Mouse (Mus musculus) lung, postnatal 0 days (tissue): ENCODE data around the gene Adprm. TPM values are rescaled to one million over a fixed set of nuclear protein-coding genes. Genes with fewer than 3 reads are reported as not detected.
"Not testable (repeated sequence)": the region's sequence is repeated elsewhere in the genome, so short reads cannot be mapped to it uniquely, and the experiment has no call there.

ENCODE experiments used
- ATAC-seq: fragments of 200-750 bp; cut with Nextera tagmentation; 2 replicates; pipeline ENCODE4 v1.8.0; 2017; ENCODE audit warnings: moderate library complexity
- DNase-seq: peaks from one replicate; pipeline ENCODE4 v3.0.0-alpha.2; 2016; ENCODE audit warnings: low spot score
- H3K27ac ChIP-seq: fragments of 300-500 bp; sonication (generic); 2 replicates; pipeline ENCODE4 v1.5.1; 2014; ENCODE audit warnings: antibody characterized with exemption, mild to moderate bottlenecking, low read length, mixed read lengths
- H3K27me3 ChIP-seq: fragments of 300-500 bp; sonication (generic); replicated peaks from 2 replicates; pipeline ENCODE4 v1.6.1; 2014; ENCODE audit warnings: low read length, mixed read lengths; ENCODE audit not compliant: insufficient read depth
- H3K36me3 ChIP-seq: fragments of 300-500 bp; sonication (generic); 2 replicates; pipeline ENCODE4 v1.6.1; 2014; ENCODE audit warnings: low read length, mixed read lengths; ENCODE audit not compliant: insufficient read depth
- H3K4me1 ChIP-seq: fragments of 300-500 bp; sonication (generic); 2 replicates; pipeline ENCODE4 v1.6.1; 2014; ENCODE audit warnings: antibody characterized with exemption, low read depth, low read length, mixed read lengths; ENCODE audit not compliant: insufficient read depth
- H3K4me2 ChIP-seq: fragments of 300-500 bp; sonication (generic); replicated peaks from 2 replicates; pipeline ENCODE4 v1.6.1; 2014; ENCODE audit warnings: low read depth, mild to moderate bottlenecking, low read length, moderate library complexity, mixed read lengths
- H3K4me3 ChIP-seq: fragments of 300-500 bp; sonication (generic); 2 replicates; pipeline ENCODE4 v1.5.1; 2014; ENCODE audit warnings: low read depth, low read length
- H3K9ac ChIP-seq: fragments of 300-500 bp; sonication (generic); replicated peaks from 2 replicates; pipeline ENCODE4 v1.6.1; 2014; ENCODE audit warnings: low read depth, mild to moderate bottlenecking
- H3K9me3 ChIP-seq: fragments of 300-500 bp; sonication (generic); 2 replicates; pipeline ENCODE4 v1.6.1; 2016; ENCODE audit warnings: low read length, mixed read lengths
- CTCF ChIP-seq: IDR thresholded peaks from 2 replicates; pipeline ENCODE4 v1.5.1; 2016; ENCODE audit warnings: antibody characterized with exemption, mild to moderate bottlenecking
- EP300 ChIP-seq: IDR thresholded peaks from 2 replicates; pipeline ENCODE4 v1.6.1; 2016; ENCODE audit warnings: antibody characterized with exemption, mild to moderate bottlenecking, control low read depth
- WGBS: fragments of 180-500 bp; shearing (Covaris S2); extraction: QIAGEN DNeasy Blood & Tissue Kit; methylation state at CpG from one replicate; pipeline ENCODE4 v1.1.7; 2014; 5-methylcytosine and 5-hydroxymethylcytosine counted together
- polyA plus RNA-seq: library from polyadenylated mRNA; unstranded; fragments of >200 nt; fragmentation: Nextera tagmentation; extraction: Ambion mirVana; gene quantifications from 2 replicates; pipeline ENCODE4 v1.2.1, GENCODE M21; 2015

The Adprm gene
- polyA plus RNA-seq, 1 experiment from 2014 or later = 29.3 TPM

DNA sequence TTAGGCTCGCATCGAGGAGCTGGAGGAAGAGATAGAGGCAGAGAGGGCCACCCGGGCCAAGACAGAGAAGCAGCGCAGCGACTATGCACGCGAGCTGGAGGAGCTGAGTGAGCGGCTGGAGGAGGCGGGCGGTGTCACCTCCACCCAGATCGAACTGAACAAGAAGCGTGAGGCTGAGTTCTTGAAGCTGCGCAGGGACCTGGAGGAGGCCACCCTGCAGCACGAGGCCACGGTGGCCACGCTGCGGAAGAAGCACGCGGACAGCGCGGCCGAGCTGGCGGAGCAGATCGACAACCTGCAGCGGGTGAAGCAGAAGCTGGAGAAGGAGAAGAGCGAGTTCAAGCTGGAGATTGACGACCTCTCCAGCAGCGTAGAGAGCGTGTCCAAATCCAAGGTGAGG is 42.1 kb upstream of the Adprm start:
- no peak for TF ChIP-seq CTCF
- TF ChIP-seq EP300 = no peak
- H3K4me1 ChIP-seq = no peaks in the 10 kb centered on the region
- no peak overlapping the region for H3K4me3 ChIP-seq
- WGBS = 59% methylated on average over 29 of the region's 29 CpGs
- H3K9ac ChIP-seq = no peak overlapping the region
- no peak overlapping the region for H3K27ac ChIP-seq
- H3K27me3 ChIP-seq = no peaks in the 10 kb centered on the region
- no peaks in the 10 kb centered on the region for H3K9me3 ChIP-seq
- ATAC-seq (no peak), DNase-seq (no peak)
- H3K4me2 ChIP-seq = no peak overlapping the region
- no peaks in the 10 kb centered on the region for H3K36me3 ChIP-seq

DNA sequence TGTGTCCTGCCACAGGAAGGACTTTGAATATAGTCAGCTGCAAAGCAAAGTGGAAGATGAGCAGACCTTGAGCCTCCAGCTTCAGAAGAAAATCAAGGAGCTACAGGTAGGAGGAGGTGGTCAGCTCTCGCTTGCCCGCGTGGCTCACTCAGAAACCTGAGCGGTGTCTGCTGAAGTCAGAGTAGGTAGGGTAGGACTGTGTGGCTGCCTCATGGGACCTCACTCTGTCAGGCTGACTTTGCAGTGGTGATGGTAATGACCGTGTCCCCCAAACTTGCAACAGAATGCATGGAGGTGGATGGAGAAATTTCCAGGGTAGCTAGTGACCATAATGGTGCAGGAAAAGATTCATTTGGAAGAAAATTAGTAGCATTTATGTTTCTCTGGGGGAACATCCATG is 41.3 kb upstream of the Adprm start:
- ATAC-seq = no peak
- H3K4me2 ChIP-seq = no peak overlapping the region
- WGBS = 93% methylated on average over 5 of the region's 5 CpGs
- no peaks in the 10 kb centered on the region for H3K9me3 ChIP-seq
- H3K36me3 ChIP-seq = no peaks in the 10 kb centered on the region
- H3K27me3 ChIP-seq = no peaks in the 10 kb centered on the region
- H3K4me1 ChIP-seq = no peaks in the 10 kb centered on the region
- H3K4me3 ChIP-seq = no peak overlapping the region
- no peak overlapping the region for H3K9ac ChIP-seq
- no peak overlapping the region for H3K27ac ChIP-seq
- TF ChIP-seq CTCF (no peak), EP300 (no peak)
- DNase-seq = no peak

DNA sequence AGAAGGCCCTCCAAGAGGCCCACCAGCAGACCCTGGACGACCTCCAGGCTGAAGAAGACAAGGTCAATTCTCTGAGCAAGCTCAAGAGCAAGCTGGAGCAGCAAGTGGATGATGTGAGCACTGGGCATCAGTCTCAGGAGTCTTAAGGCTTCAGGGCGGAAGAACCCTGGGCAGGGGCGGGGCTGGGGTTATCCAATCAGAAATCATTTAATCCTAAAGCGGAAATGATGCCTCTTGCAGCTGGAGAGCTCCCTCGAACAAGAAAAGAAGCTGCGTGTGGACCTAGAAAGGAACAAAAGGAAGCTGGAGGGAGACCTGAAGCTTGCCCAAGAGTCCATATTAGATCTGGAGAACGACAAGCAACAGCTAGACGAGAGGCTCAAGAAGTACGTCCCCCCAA is 40.8 kb upstream of the Adprm start:
- Histone ChIP-seq H3K9me3 (no peaks in the 10 kb centered on the region), H3K4me2 (no peak overlapping the region), H3K9ac (no peak overlapping the region), H3K27ac (no peak overlapping the region), H3K4me1 (no peaks in the 10 kb centered on the region), H3K36me3 (no peaks in the 10 kb centered on the region), H3K4me3 (no peak overlapping the region), H3K27me3 (no peaks in the 10 kb centered on the region)
- TF ChIP-seq EP300 (no peak), CTCF (no peak)
- no peak for DNase-seq
- no peak for ATAC-seq
- WGBS = 74% methylated on average over 9 of the region's 9 CpGs

DNA sequence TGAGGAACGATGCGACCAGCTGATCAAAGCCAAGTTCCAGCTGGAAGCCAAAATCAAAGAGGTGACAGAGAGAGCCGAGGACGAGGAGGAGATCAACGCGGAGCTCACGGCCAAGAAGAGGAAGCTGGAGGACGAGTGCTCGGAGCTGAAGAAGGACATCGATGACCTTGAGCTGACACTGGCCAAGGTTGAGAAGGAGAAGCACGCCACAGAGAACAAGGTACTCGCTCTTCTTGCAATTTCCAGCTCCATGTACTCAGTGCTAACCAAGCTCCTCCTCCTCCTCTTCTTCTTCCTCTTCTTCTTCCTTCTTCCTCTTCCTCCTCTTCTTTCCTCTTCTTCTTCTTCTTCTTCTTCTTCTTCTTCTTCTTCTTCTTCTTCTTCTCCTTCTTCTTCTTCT is 40.0 kb upstream of the Adprm start:
- not testable (repeated sequence) for ATAC-seq, H3K4me3 ChIP-seq, H3K9me3 ChIP-seq, H3K27me3 ChIP-seq, H3K4me2 ChIP-seq, H3K36me3 ChIP-seq, H3K27ac ChIP-seq, DNase-seq, H3K4me1 ChIP-seq, H3K9ac ChIP-seq
- WGBS = 77% methylated on average over 12 of the region's 12 CpGs

DNA sequence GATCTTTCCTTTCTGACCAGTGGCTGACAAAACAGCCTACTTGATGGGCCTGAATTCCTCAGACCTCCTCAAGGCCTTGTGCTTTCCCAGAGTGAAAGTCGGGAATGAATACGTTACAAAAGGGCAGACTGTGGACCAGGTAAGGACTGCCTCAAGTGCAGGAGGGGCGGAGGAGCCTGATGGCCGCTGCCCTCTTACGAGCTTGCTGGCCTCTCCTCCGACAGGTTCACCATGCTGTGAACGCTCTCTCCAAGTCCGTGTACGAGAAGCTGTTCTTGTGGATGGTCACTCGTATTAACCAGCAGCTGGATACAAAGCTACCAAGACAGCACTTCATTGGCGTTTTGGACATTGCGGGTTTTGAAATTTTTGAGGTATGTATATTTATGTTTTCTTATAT is 34.8 kb upstream of the Adprm start:
- no peak for TF ChIP-seq EP300
- Histone ChIP-seq H3K4me2 (no peak overlapping the region), H3K27ac (no peak overlapping the region), H3K4me3 (no peak overlapping the region), H3K4me1 (no peaks in the 10 kb centered on the region), H3K27me3 (0 out of 2 replicates have a peak, but pooled peaks cover 9% of the 10 kb centered on the region), H3K9me3 (no peaks in the 10 kb centered on the region), H3K9ac (no peak overlapping the region), H3K36me3 (no peaks in the 10 kb centered on the region)
- ATAC-seq (no peak), DNase-seq (no peak)
- WGBS = 66% methylated on average over 12 of the region's 12 CpGs

DNA sequence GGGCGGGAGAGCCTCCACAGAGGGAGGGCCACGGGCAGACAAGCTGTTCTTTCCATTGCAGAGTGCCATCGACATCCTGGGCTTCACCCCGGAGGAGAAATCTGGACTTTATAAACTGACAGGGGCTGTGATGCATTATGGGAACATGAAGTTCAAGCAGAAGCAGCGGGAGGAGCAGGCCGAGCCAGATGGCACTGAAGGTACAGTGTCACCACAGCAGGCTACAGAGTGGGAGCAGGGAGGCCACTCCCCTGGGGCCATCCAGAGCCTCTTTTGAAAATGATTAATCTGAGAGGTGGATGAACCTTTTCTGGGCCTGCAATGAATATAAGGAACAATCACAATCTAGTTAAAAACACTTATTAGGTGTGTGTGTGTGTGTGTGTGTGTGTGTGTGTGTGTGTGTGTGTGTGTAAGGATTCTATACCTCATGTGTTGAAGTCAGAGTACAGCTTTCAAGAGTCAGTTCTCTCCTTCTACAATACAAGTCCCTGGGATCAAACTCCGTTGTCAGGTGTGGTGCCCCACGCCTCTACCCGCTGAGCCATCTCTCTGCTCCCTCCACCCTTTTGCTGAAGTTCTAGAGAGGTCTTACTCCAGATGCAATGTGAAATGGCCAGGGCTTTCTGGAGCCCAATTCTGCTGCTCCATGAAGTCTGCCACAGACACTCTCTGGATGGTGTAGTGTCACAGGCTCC is 34.2 kb upstream of the Adprm start:
- Histone ChIP-seq H3K36me3 (no peaks in the 10 kb centered on the region), H3K4me3 (no peak overlapping the region), H3K27ac (no peak overlapping the region), H3K4me2 (no peak overlapping the region), H3K27me3 (0 out of 2 replicates have a peak, but pooled peaks cover 9% of the 10 kb centered on the region), H3K4me1 (no peaks in the 10 kb centered on the region), H3K9me3 (no peaks in the 10 kb centered on the region), H3K9ac (no peak overlapping the region)
- TF ChIP-seq CTCF (no peak), EP300 (no peak)
- ATAC-seq (no peak), DNase-seq (no peak)
- WGBS = 51% methylated on average over 9 of the region's 9 CpGs

DNA sequence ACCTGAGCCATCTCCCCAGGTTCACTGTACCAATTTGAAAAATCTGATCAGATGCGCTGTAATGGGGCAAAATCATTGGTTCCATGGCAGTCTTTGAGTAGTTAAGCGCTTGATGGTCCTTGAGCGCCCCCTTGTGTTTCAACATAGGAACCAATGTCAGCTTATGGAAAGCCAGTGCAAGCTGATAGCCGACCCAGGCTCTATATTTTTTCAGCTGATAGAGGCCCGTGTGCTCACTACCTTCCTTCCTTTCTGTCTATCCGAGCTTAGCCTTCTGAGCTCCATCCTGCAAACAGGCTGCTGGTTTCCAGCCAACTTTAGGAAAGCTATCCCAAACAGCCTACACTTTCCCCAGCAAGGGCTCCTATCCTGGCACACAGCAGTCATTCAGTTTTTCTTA is 33.1 kb upstream of the Adprm start:
- Histone ChIP-seq H3K9me3 (no peaks in the 10 kb centered on the region), H3K9ac (no peak overlapping the region), H3K27me3 (0 out of 2 replicates have a peak, but pooled peaks cover 9% of the 10 kb centered on the region), H3K36me3 (no peaks in the 10 kb centered on the region), H3K4me3 (no peak overlapping the region), H3K27ac (no peak overlapping the region), H3K4me2 (no peak overlapping the region), H3K4me1 (no peaks in the 10 kb centered on the region)
- WGBS = 3% methylated on average over 6 of the region's 6 CpGs
- DNase-seq (peak; percentile 87), ATAC-seq (no peak)
- no peak for TF ChIP-seq EP300
- peak; percentile 88 for TF ChIP-seq CTCF
